Mouse (Mus musculus) embryonic facial prominence, embryonic 10.5 days (tissue): ENCODE data around the gene Fam189a1. TPM values are rescaled to one million over a fixed set of nuclear protein-coding genes. Genes with fewer than 3 reads are reported as not detected.
A peak's percentile ranks its signal among the peaks of the same experiment; 100 is the strongest.

ENCODE experiments used
- DNase-seq: peaks from one replicate; pipeline ENCODE4 v3.0.0-alpha.2; 2017; ENCODE audit warnings: low spot score
- H3K27ac ChIP-seq: fragments of 300-500 bp; sonication (generic); replicated peaks from 2 replicates; pipeline ENCODE4 v1.5.1; 2016; ENCODE audit warnings: mild to moderate bottlenecking
- H3K27me3 ChIP-seq: fragments of 300-500 bp; sonication (generic); replicated peaks from 2 replicates; pipeline ENCODE4 v1.6.1; 2016; ENCODE audit warnings: low read depth, mild to moderate bottlenecking; ENCODE audit not compliant: poor library complexity, severe bottlenecking
- H3K36me3 ChIP-seq: fragments of 300-500 bp; sonication (generic); replicated peaks from 2 replicates; pipeline ENCODE4 v1.6.1; 2016; ENCODE audit warnings: mild to moderate bottlenecking, moderate library complexity
- H3K4me1 ChIP-seq: fragments of 300-500 bp; sonication (generic); 2 replicates; pipeline ENCODE4 v1.6.1; 2016
- H3K4me3 ChIP-seq: fragments of 300-500 bp; sonication (generic); 2 replicates; pipeline ENCODE4 v1.5.1; 2016; ENCODE audit warnings: mild to moderate bottlenecking, moderate library complexity
- H3K9me3 ChIP-seq: fragments of 300-500 bp; sonication (generic); 2 replicates; pipeline ENCODE4 v1.6.1; 2016; ENCODE audit warnings: mild to moderate bottlenecking
- WGBS: fragments of 180-500 bp; shearing (Covaris S2); methylation state at CpG from one replicate; pipeline ENCODE4 v1.1.7; 2016; 5-methylcytosine and 5-hydroxymethylcytosine counted together
- polyA plus RNA-seq: library from polyadenylated mRNA; unstranded; fragments of >200 nt; fragmentation: Nextera tagmentation; extraction: Ambion mirVana; gene quantifications from 2 replicates; pipeline ENCODE4 v1.2.1, GENCODE M21; 2016

Fam189a1 gene
- polyA plus RNA-seq, 1 experiment from 2014 or later: 0.60 TPM

GRCm38 (mm10) chr7:65011133-65011532, 145.2 kb downstream of the Fam189a1 start:
- Histone ChIP-seq H3K4me1 (peaks cover 13% of the 10 kb centered on the region), H3K27ac (no peak overlapping the region), H3K27me3 (no peaks in the 10 kb centered on the region), H3K4me3 (no peak overlapping the region), H3K36me3 (no peaks in the 10 kb centered on the region), H3K9me3 (no peaks in the 10 kb centered on the region)
- WGBS: 51% methylated on average over 6 of the region's 6 CpGs
- DNase-seq: peak; percentile 40

GRCm38 (mm10) chr7:65010275-65010674, 146.1 kb downstream of the Fam189a1 start:
- Histone ChIP-seq H3K4me3 (no peak overlapping the region), H3K9me3 (no peaks in the 10 kb centered on the region), H3K4me1 (peaks cover 13% of the 10 kb centered on the region), H3K27ac (no peak overlapping the region), H3K36me3 (no peaks in the 10 kb centered on the region), H3K27me3 (no peaks in the 10 kb centered on the region)
- no peak for DNase-seq
- WGBS: 72% methylated on average over 6 of the region's 6 CpGs

DNA sequence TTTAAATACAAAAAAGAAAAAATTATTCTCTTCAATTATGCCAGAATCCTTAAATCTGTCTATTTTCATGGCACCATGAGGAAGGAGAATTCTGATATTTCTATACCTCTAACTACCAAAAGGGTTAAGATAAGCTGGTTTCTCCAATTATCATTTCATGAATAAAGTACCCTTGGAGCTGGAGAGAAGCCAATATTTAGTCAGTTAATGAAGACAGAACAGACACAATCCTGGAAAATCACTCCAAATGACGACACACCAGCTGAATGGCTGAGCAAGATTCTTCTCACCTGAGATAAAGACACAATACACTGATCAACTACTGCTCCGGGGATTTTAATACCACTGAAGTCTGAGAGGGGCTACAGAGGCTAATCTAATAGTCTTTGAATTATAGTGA, 150.6 kb downstream of the Fam189a1 start:
- Histone ChIP-seq H3K9me3 (no peaks in the 10 kb centered on the region), H3K36me3 (no peaks in the 10 kb centered on the region), H3K27ac (no peak overlapping the region), H3K4me1 (peaks cover 4% of the 10 kb centered on the region; the same call in 1 of the 2 replicates), H3K27me3 (no peaks in the 10 kb centered on the region), H3K4me3 (no peak overlapping the region)
- 77% methylated on average over 2 of the region's 2 CpGs for WGBS
- no peak for DNase-seq

GRCm38 (mm10) chr7:64999718-65000214, 156.6 kb downstream of the Fam189a1 start:
- Histone ChIP-seq H3K4me3 (no peak overlapping the region), H3K4me1 (no peaks in the 10 kb centered on the region; the same call in 1 of the 2 replicates), H3K36me3 (no peaks in the 10 kb centered on the region), H3K27ac (no peak overlapping the region), H3K9me3 (no peaks in the 10 kb centered on the region), H3K27me3 (no peaks in the 10 kb centered on the region)
- WGBS: 84% methylated on average over 4 of the region's 4 CpGs
- DNase-seq: no peak

GRCm38 (mm10) chr7:64997743-64998142, 158.6 kb downstream of the Fam189a1 start:
- Histone ChIP-seq H3K27ac (no peak overlapping the region), H3K27me3 (no peaks in the 10 kb centered on the region), H3K36me3 (no peaks in the 10 kb centered on the region), H3K9me3 (no peaks in the 10 kb centered on the region), H3K4me1 (no peaks in the 10 kb centered on the region; the same call in 1 of the 2 replicates), H3K4me3 (no peak overlapping the region)
- no peak for DNase-seq
- WGBS: 89% methylated on average over 5 of the region's 5 CpGs

GRCm38 (mm10) chr7:64995946-64996444, 160.4 kb downstream of the Fam189a1 start:
- 44% methylated on average over 8 of the region's 8 CpGs for WGBS
- H3K4me3 ChIP-seq: no peak overlapping the region
- no peaks in the 10 kb centered on the region; the same call in 1 of the 2 replicates for H3K4me1 ChIP-seq
- no peaks in the 10 kb centered on the region for H3K36me3 ChIP-seq
- H3K27me3 ChIP-seq: no peaks in the 10 kb centered on the region
- no peaks in the 10 kb centered on the region for H3K9me3 ChIP-seq
- no peak overlapping the region for H3K27ac ChIP-seq
- no peak for DNase-seq

- Histone ChIP-seq H3K9me3 (no peaks in the 10 kb centered on the region), H3K4me3 (no peak overlapping the region), H3K36me3 (no peaks in the 10 kb centered on the region), H3K27me3 (no peaks in the 10 kb centered on the region), H3K4me1 (no peaks in the 10 kb centered on the region), H3K27ac (no peak overlapping the region)
- 84% methylated on average over 4 of the region's 4 CpGs for WGBS
- no peak for DNase-seq
Measured at GRCm38 (mm10) chr7:64989406-64989805, 167.0 kb downstream of the Fam189a1 start.

GRCm38 (mm10) chr7:64988015-64988414, 168.4 kb downstream of the Fam189a1 start:
- no peaks in the 10 kb centered on the region for H3K27me3 ChIP-seq
- 84% methylated on average over 2 of the region's 2 CpGs for WGBS
- no peak for DNase-seq
- H3K36me3 ChIP-seq: no peaks in the 10 kb centered on the region
- no peak overlapping the region for H3K27ac ChIP-seq
- no peaks in the 10 kb centered on the region for H3K9me3 ChIP-seq
- no peak overlapping the region for H3K4me3 ChIP-seq
- H3K4me1 ChIP-seq: no peaks in the 10 kb centered on the region

DNA sequence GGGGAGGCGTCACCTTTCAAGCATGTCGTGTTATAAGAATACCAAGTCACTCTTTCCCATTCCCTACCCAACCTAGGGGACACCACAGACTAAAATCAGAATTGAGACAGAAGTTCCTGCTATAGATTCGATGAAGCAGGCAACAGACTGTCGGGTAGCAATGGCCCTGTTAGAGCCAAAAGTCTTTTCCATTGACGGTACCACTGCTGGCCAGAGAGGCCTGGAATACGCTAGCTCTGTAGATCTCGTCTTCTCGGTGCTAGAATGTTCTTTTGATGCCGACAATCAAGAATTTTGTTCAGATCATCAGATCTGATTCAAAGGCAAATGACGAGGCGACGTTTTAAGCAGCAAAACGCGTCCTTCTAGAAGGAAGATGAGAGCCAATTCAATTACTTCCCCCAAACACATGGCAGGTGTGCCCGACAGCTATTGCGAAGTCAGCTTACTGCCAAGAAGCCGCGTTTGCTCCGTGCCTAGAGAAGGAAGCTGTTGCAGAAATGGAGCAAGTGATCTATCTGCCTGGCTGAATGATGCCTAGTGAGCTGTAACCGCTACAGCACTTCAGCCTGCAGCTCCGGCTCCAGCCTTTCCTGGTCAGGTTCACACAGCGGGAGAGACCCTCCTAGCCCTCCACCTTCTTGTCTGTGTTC, 171.8 kb downstream of the Fam189a1 start:
- H3K27ac ChIP-seq: no peak overlapping the region
- H3K4me1 ChIP-seq: no peaks in the 10 kb centered on the region
- H3K27me3 ChIP-seq: no peaks in the 10 kb centered on the region
- 89% methylated on average over 22 of the region's 22 CpGs for WGBS
- H3K4me3 ChIP-seq: no peak overlapping the region
- H3K9me3 ChIP-seq: no peaks in the 10 kb centered on the region
- no peaks in the 10 kb centered on the region for H3K36me3 ChIP-seq
- no peak for DNase-seq

DNA sequence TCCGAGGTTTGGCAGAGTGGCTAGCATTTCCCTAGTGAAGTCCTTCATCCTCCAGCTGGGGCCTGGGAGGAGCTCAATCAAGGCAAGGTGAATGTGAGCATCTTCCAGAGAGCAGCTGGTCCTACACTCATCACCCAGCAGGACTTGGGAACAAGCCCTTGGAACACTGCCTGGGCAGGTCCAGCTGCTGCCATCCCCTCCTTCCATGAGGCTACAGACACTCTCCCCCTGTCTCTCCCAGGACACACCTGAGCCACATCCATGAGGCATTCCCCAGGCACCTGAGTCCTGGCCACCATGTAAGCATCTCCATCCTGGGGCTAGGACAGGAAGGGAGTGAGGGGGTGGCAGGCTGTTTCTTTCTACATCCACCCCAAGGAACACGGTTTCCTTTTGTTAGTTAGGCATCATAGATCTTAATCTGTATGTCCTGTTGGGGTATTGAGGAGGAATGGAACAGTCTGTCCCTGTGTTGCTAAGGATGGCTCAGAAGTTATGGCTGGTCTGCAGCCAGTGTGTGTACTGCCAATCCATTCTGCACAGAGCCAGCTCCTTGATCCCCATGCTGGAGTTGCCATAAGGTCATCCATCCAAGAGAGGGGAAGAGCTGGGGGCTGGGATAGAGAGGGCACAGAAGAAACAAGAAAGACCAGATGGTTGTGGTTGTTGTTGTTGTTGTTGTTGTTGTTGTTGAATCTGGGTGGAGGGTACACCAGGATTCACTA, 174.7 kb downstream of the Fam189a1 start:
- H3K27me3 ChIP-seq: no peaks in the 10 kb centered on the region
- no peaks in the 10 kb centered on the region for H3K4me1 ChIP-seq
- DNase-seq: no peak
- H3K4me3 ChIP-seq: no peak overlapping the region
- 83% methylated on average over 2 of the region's 2 CpGs for WGBS
- H3K9me3 ChIP-seq: no peaks in the 10 kb centered on the region
- no peak overlapping the region for H3K27ac ChIP-seq
- H3K36me3 ChIP-seq: no peaks in the 10 kb centered on the region

DNA sequence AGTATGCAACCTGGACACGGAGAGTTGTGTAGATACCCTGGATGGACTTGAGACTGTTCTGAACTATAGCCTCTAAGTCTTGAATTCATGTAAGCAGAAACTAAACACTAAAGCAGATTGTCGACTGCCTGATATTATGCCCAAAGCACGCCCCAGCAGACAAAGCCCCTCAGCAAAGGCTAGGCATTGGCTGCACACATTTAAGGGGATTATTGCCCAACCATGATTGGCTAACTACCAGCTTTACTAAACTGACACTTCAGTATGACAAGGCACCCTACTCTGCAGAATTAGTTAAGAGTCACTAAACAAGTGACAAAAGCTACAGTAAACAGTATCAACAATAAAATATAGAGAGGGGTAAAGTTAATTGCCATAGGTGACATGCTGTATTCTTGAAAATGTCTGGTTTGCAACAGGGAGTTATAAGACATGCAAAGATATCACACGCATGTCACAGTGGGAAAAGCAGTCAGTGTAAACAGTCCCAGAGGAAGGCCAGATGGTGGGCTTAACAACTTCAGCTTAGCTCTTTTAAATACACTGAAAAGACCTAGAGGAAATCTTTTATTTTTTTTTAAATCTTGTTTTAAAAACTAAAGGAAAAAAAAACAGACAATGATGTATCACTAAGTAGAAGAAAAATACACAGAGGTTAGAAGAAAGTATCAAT, 182.6 kb downstream of the Fam189a1 start:
- Histone ChIP-seq H3K4me3 (no peak overlapping the region), H3K9me3 (no peaks in the 10 kb centered on the region), H3K36me3 (no peaks in the 10 kb centered on the region), H3K27ac (no peak overlapping the region), H3K27me3 (no peaks in the 10 kb centered on the region), H3K4me1 (no peaks in the 10 kb centered on the region)
- WGBS: 84% methylated on average over 4 of the region's 4 CpGs
- DNase-seq: no peak

GRCm38 (mm10) chr7:64962128-64962527, 194.2 kb downstream of the Fam189a1 start:
- Histone ChIP-seq H3K27ac (no peak overlapping the region), H3K4me1 (peaks cover 11% of the 10 kb centered on the region; the same call in 1 of the 2 replicates), H3K27me3 (no peaks in the 10 kb centered on the region), H3K36me3 (no peaks in the 10 kb centered on the region), H3K9me3 (no peaks in the 10 kb centered on the region), H3K4me3 (no peak overlapping the region)
- WGBS: 93% methylated on average over 3 of the region's 3 CpGs
- DNase-seq: no peak
